Mouse (Mus musculus) ES-Bruce4 (cell line): Measurements from ENCODE around the gene Adi1.

Experiments used
- CTCF ChIP-seq: IDR thresholded peaks from one replicate; pipeline ENCODE4 v1.8.1; 2011; ENCODE audit warnings: low read depth, low read length
- EP300 ChIP-seq: IDR thresholded peaks from 2 replicates; pipeline ENCODE4 v1.6.1; 2011; ENCODE audit warnings: low read depth, low read length; ENCODE audit not compliant: insufficient read depth

DNA sequence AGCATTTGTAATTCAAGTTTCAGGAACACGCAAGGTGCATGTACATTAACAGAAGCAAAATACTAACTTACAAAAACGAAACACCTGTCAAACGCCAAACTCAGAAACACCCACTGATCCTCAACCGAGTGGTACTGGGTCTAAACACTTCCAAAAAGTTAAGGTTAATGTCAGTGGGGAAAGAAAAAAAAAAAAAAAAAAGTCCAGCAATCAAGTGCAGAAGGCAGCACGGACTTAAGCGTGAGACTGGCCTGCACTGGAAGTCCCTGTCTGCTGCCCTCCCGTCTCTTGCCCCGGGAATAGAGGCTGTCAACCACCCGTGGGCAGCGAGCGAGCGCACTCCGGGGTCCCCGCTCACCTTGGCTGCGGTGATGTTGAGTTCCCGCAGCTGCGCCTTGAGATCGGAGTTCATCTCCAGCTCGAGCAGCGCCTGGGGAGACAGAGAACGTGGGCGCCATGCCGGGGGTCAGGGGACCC lies 39.9 kb upstream of the Adi1 start:
- TF ChIP-seq CTCF, result no peak
- no peak for TF ChIP-seq EP300
